Mouse (Mus musculus) lung, adult 2 months (tissue): ENCODE results near the gene Mpped1. TPM values are rescaled to one million over a fixed set of nuclear protein-coding genes. Genes with fewer than 3 reads are reported as not detected.

Experiments
- DNase-seq: peaks from one replicate; pipeline ENCODE4 v3.0.0; 2022
- H3K4me1 ChIP-seq: fragments of 200-500 bp; 2 replicates; pipeline ENCODE4 v1.6.1; 2011; ENCODE audit warnings: low read length; ENCODE audit not compliant: control insufficient read depth, insufficient read depth
- H3K4me3 ChIP-seq: fragments of 200-500 bp; replicated peaks from 2 replicates; pipeline ENCODE3; 2011; ENCODE audit warnings: low read depth, mild to moderate bottlenecking, control low read depth, low read length; ENCODE audit errors: extremely low read depth
- CTCF ChIP-seq: fragments of 200-500 bp; IDR thresholded peaks from 2 replicates; pipeline ENCODE4 v1.5.1; 2011; ENCODE audit warnings: mild to moderate bottlenecking, low read length, control low read depth; ENCODE audit not compliant: insufficient read depth
- POLR2A ChIP-seq: fragments of 200-500 bp; IDR thresholded peaks from 2 replicates; pipeline ENCODE4 v1.6.1; 2011; ENCODE audit warnings: low read depth, mild to moderate bottlenecking, control low read depth, low read length, borderline replicate concordance; ENCODE audit errors: extremely low read depth
- WGBS: fragments of 180-500 bp; shearing (Covaris S2); methylation state at CpG from one replicate; pipeline ENCODE4 v1.1.7; 2018; 5-methylcytosine and 5-hydroxymethylcytosine counted together
- polyA plus RNA-seq: library from polyadenylated mRNA; depleted of rRNA; stranded (reverse); fragments of >200 nt; gene quantifications from 2 replicates; pipeline ENCODE4 v1.2.3, GENCODE M21; 2012; rRNA removed

Mpped1 gene
- polyA plus RNA-seq, 1 experiment: not detected

DNA sequence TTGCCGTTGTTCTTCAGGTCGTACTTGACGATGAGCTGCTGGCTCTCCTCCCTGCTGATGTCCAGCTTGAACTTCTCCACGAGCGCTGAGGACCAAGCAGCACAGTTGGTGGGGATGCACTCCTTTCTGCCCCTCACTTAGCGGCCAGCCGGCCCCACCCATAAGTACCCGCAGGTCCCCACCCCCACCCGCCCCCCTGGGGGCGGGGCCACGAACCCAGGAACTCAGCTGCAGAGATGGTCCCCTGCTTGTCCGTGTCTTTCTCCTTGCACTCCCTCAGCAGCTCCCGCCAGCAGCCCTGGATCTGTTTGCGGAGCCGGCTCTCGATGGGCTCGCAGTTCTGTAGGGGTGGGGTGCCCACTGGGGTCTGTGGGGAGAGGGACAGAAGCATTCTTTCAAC lies 91.7 kb downstream of the Mpped1 start:
- H3K4me1 ChIP-seq: no peaks in the 10 kb centered on the region
- H3K4me3 ChIP-seq: no peak overlapping the region
- no peak for DNase-seq
- no peak for TF ChIP-seq CTCF
- whole genome bisulfite sequencing: 6% methylated on average over 17 of the region's 17 CpGs

- no peak overlapping the region for H3K4me3 ChIP-seq
- no peaks in the 10 kb centered on the region for H3K4me1 ChIP-seq
- no peak for DNase-seq
- 41% methylated on average over 11 of the region's 11 CpGs for WGBS
- TF ChIP-seq POLR2A: no peak
- no peak for TF ChIP-seq CTCF
Measured at GRCm38 (mm10) chr15:83877155-83877866, 98.0 kb downstream of the Mpped1 start.

GRCm38 (mm10) chr15:83877898-83878297 lies 98.6 kb downstream of the Mpped1 start:
- WGBS: 66% methylated on average over 2 of the region's 2 CpGs
- H3K4me1 ChIP-seq: no peaks in the 10 kb centered on the region
- no peak overlapping the region for H3K4me3 ChIP-seq
- no peak for DNase-seq
- TF ChIP-seq CTCF (no peak), POLR2A (no peak)

GRCm38 (mm10) chr15:83879845-83880244 lies 100.6 kb downstream of the Mpped1 start:
- Histone ChIP-seq H3K4me1 (no peaks in the 10 kb centered on the region), H3K4me3 (no peak overlapping the region)
- 19% methylated on average over 5 of the region's 5 CpGs for WGBS
- no peak for DNase-seq
- TF ChIP-seq POLR2A (no peak), CTCF (no peak)

- WGBS: 86% methylated on average over 8 of the region's 8 CpGs
- no peak for TF ChIP-seq CTCF
- TF ChIP-seq POLR2A: no peak
- H3K4me3 ChIP-seq: no peak overlapping the region
- no peaks in the 10 kb centered on the region for H3K4me1 ChIP-seq
- no peak for DNase-seq
Measured at GRCm38 (mm10) chr15:83883821-83884220, 104.6 kb downstream of the Mpped1 start.

DNA sequence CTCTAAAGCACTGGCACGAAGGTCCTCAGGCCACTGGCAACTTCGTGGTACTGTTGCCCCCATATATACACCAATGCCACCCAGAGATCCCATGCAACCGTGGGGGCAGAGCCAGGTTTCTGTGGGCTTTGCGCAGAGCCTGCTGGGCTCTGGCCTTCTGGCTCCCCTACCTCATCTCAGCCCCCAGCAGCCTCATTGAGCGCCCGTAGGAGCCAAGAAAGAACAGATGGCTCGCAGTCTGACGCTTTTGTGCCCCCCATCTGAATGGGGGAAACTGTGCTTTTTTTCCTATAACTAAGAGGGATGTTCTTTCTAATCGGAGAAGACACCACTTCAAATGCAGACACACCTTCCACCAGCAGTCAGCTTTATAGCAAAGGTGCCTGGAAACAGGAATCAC lies 105.0 kb downstream of the Mpped1 start:
- TF ChIP-seq CTCF (no peak), POLR2A (no peak)
- Histone ChIP-seq H3K4me1 (no peaks in the 10 kb centered on the region), H3K4me3 (no peak overlapping the region)
- WGBS: 86% methylated on average over 9 of the region's 9 CpGs
- no peak for DNase-seq

DNA sequence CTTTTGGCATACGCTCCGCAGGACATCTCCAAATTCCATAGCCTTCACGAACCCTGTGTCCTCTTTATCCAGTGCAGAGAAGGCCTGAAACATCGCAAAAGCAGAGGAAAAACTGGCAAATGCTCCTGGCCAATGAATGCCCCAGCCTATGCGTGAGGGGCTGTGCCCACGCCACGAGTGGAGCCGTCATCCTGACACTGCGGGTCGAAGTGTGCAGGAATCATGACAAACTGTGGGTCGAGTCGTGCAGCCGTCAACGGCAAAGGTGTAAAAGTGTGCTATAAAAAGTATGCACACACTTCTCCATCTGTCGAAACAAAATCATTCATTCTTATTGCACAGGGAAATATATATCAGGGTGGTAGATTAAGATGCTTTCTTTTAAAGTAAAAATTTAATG lies 113.6 kb downstream of the Mpped1 start:
- H3K4me1 ChIP-seq: no peaks in the 10 kb centered on the region
- DNase-seq: no peak
- WGBS: 83% methylated on average over 15 of the region's 15 CpGs
- H3K4me3 ChIP-seq: no peak overlapping the region
- no peak for TF ChIP-seq POLR2A
- no peak for TF ChIP-seq CTCF

DNA sequence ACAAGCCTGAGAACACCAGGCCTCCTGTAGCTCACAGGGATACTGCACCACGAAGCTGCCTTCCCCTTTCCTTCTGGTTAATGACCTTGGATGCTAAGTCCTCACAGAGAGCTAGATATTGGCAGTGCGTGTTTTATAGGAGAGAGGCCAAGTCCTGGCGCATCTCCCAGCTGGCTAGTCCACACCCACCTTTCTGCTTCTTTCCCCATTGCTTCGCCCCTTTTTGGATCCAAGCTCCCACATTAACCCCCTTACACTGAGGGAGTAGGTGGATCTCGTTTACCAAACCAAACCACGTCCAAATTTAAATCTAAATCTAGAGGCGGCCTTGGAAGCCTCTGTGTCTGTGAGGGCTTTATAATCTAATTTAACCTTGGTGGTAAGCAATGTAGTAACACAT lies 115.0 kb downstream of the Mpped1 start:
- no peak for DNase-seq
- TF ChIP-seq CTCF (no peak), POLR2A (no peak)
- Histone ChIP-seq H3K4me1 (no peaks in the 10 kb centered on the region), H3K4me3 (no peak overlapping the region)
- WGBS: 67% methylated on average over 7 of the region's 7 CpGs

DNA sequence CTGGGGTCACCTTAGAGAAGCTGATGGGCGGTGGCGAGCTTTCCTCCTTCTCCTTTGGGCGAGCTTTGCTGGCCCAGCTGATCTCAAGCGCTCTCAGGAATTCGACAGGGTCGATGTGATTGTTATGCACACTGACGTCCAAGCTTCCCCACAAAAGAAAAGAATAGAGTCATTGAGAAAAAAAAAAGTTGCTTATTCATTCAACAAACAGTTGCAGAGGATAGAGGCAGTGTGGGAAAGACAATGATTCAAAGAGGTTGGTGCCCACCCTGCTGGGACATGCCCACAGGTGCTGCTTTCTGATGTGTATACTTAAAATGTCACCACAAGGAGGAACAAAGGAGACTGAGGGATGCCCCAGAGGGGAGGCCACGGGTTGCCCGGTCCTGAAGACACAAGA lies 116.7 kb downstream of the Mpped1 start:
- TF ChIP-seq CTCF (no peak), POLR2A (no peak)
- Histone ChIP-seq H3K4me3 (no peak overlapping the region), H3K4me1 (no peaks in the 10 kb centered on the region)
- no peak for DNase-seq
- 38% methylated on average over 9 of the region's 9 CpGs for WGBS

GRCm38 (mm10) chr15:83897286-83897685 lies 118.0 kb downstream of the Mpped1 start:
- WGBS: 57% methylated on average over 9 of the region's 9 CpGs

DNA sequence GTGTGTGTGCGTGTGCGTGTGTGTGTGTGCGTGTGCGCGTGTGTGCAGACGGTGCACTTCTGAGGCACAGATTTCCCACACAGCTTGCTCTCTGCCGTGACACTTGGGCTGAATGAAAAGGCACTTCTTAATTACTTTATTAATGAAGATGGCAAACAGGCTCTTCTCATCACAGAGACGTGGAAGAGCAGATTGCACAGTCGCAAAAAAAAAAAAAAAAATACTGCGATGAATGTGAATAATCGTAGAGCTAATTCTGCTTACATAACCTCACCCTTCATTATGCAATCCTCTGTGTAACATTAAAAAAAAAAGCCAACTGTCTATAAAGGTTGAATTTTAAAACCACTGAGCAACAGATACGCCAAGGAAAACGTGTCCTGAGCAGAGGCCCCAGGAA lies 127.2 kb downstream of the Mpped1 start:
- no peak for TF ChIP-seq CTCF
- no peak for TF ChIP-seq POLR2A
- WGBS: 80% methylated on average over 13 of the region's 13 CpGs

More at GRCm38 (mm10) chr15:83897286-83897685, 118.0 kb downstream of the Mpped1 start:
- no peak for DNase-seq
- Histone ChIP-seq H3K4me1 (no peaks in the 10 kb centered on the region), H3K4me3 (no peak overlapping the region)
- TF ChIP-seq CTCF (no peak), POLR2A (no peak)

More for the DNA sequence above, 127.2 kb downstream of the Mpped1 start:
- Histone ChIP-seq H3K4me3 (no peak overlapping the region), H3K4me1 (no peaks in the 10 kb centered on the region)
- DNase-seq: no peak

Other genes with a start within 250 kb of the Mpped1 start
- 396 and 550 TPM in 2 replicates for gene Tspo, start 215.9 kb upstream of the Mpped1 start, polyA plus RNA-seq
- 17.4 and 17.9 TPM in 2 replicates for gene Mcat, start 215.7 kb upstream of the Mpped1 start, polyA plus RNA-seq
- gene Ttll12, start 184.3 kb upstream of the Mpped1 start, polyA plus RNA-seq: 19.2 and 21.6 TPM in 2 replicates
- gene Scube1, start 54.4 kb upstream of the Mpped1 start, polyA plus RNA-seq: 17.2 and 18.8 TPM in 2 replicates